Mouse (Mus musculus) right cerebral cortex, postnatal 36 days (tissue): ENCODE measurements around the gene Tmem45a.
"Not testable (repeated sequence)": the region's sequence is repeated elsewhere in the genome, so short reads cannot be mapped to it uniquely, and the experiment has no call there.

Experiments used
- DNase-seq, 2 experiments: peaks; one replicate each; pipeline ENCODE4 v3.0.0; 2022; ENCODE audit warnings: low spot score in 2 of 2, mixed read lengths in 1 of 2

Gene Tmem45a

DNA sequence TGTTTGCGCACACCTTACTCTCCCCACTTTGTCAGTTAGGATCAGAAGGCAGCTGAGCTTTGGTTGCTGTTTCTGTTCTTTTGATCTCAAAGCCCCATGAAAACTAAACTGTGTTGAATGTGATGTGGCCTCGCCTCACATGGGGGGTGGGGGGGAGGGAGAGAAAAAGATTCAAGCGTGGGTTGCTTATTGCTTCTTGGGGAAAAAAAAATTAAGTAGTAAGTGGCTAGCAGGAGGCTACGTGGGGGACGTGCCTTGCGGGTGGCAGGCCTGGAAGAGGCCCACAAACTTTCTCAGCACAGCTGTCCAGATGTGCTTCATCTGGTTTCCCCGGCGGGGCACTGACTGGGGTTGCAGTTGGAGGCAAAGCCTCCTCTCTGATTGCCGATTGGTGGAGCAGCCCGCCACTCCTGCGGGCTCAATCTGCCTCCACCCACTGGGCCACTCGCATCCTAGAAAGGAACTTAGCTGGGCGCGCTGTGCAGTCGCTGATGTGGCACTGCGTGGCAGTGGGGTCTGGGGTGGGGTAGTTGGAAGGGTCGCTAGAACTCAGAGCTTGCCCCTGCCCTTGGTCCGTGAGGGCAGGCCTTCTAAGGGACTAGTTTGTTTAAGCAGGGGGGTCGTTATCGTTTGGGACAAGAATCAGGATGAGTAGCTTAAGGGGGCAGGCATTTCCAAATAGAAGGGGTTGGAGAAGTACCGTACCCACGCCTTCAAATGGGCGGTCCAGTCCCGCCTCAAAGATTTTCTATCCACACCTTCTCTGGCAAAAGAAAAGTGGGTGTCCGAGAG is at the start of gene Tmem45a:
Gene Tmem45a (minus strand): TSS at position 343 of the 792 bp plus-strand sequence.
- peak; percentile 56 to 65 for DNase-seq

DNA sequence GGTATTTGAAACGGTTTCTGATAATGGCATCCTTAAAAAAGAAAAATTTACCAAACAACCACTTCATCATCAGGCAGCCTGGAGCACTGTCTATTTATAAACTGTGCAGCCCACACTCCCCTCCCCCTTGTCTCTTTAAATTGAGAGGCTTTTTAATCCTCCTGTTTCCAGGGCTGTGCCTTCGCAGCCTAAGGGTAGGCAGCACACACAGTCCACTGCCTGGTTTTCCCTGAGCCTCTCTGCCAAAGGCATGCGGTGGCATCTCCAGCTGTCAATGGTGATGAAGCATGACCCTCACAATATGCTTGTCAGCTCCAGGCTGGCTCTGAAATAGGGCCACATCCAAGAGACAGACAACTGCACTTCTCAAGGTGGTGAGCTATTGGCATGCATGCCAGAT is 42.1 kb upstream of the Tmem45a start, which contains the start of gene Lnp1:
Gene Lnp1 (minus strand): TSS at position 39 of the 400 bp plus-strand sequence.
- no peak for DNase-seq

DNA sequence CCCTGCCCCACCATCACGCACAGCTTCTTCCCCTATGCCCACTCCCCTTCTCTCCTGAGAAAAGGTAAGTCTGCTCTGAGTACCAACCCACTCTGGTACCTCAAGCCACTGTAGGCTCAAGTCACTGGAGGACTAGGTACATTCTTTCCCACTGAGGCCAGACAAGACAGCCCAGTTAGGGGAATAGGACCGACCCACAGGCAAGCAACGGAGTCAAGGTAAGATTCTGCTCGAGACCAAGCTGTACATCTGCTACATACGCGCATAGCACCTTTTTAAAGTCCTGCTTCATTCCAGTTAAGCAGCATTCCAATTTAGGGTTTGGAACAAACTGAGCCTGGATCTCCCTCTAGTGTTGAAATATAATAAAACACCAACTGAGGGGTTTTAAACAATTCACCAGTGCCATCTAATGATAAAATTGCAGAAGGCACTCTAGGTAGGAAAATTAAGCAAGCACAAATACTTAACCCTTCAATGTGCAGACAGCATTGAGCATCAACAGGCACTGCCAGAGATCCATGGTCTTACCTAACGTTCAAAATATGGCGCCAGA is 34.2 kb upstream of the Tmem45a start:
- DNase-seq: no peak

DNA sequence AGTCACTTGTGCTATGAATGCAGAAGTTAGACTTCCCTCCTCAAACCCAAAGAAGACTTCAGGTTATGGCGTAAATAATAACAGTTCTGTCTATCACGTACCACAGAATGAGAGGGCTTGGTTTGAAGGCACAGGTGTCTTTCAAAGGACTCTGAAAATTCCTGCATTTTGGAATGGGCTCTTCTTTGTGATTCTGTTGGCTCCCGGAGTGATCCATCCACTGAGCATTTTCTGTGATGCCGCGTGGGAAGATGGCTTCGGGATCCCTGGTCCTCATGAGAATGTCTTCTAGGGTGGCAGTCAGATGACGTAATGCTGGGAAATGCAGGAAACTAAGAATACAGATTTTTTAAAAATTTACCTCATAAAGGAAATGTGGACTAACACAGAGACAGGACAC is 31.3 kb upstream of the Tmem45a start:
- no peak for DNase-seq

DNA sequence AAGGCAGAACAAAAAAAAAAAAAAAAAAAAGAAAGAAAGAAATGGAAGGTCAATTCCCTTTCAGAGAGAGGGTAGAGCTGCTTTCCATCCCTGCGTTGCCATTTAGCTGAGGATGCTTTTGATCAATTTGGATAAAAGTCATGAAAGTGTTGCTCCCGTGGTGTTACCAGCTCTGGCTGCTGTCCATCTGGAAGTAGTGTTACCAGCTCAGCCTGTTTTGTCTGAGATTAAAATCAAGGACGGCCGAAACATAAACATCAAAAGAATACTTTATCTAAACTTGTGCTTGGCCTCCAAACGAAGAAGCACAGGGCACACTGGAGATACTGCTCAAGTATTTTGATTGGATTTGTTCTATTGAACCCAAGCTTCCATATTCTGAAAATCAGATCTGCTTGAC is 23.0 kb upstream of the Tmem45a start:
- DNase-seq: no peak

DNA sequence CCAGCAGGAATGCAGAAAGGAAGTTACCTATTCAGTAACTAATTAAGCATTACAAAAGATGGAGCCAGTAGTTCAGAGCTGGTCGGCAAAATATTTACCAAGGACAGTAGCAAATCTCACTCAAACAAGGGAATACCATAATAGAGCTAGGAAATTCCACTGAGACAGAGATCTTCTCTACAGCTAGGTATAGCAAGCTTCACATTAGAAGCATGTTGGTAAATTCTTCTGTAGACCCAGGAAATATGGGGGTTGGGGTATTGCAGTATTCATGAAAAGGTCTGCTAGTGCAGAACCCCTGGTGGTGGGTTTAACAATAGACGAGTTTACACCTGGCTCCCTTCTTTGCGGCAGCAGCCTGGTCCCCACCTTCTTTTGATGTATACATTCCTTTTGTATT is 16.2 kb upstream of the Tmem45a start:
- DNase-seq: not testable (repeated sequence)

DNA sequence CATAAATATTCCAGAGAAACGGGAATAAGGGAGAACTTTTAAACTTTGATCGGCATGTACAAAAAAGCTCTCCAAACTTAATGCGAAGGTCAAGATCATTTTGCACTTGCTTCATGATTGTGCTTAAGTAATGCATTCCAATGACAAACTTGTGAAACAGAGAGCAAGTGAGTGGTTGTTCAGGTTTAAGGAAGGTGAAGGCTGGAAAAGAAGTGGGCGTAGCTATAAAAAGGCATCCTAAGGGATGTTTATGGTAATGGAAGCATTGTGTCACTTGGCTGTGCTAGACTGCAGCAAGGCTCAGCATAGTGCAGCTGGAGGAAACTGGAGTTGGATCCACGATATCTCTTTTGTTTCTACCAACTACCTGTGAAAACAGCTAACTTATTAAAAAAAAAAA is 5.6 kb upstream of the Tmem45a start:
- no peak for DNase-seq

DNA sequence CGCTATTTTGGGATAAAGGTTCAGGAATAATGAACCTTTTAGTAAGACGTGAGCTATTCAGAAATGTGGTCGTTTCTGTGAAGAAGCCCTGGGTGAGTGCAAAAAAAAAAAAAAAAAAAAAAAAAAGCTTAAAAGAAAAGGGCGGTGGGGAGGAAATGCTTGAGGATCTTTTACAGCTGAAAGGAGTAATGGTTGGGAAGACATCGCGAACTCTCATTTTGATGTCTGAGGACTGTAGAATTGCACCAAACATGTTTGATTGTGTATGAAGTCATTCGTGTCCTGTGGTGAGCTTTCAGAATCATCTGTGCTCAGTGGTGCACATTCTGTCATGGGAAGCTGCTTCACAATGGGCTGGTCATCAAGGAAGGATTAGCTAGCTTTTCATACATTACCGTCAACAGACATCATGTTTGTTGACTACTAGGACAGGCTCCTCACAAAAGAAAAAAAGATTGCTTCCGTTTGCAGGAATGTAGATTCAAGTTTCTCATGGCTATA is 700 bp upstream of the Tmem45a start:
- no peak for DNase-seq

DNA sequence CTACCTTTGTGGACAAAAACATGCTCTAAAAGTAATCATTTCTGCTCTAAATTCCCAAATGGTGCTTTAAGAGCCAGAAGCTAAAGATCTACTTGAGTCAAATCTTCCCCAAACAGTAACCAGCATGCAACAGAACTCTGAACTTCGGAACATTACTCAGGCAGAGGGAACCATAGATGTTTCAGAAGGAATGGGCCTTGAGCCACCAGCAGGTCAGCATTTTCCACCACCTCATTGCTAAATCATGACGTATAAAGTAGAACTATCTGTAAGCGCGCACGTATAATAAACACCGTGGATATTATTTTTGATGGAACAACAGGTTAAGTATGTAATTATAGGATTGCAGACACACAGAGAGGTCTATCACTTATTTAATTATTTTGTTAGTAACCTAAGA is 1.2 kb downstream of the Tmem45a start:
- DNase-seq: no peak

DNA sequence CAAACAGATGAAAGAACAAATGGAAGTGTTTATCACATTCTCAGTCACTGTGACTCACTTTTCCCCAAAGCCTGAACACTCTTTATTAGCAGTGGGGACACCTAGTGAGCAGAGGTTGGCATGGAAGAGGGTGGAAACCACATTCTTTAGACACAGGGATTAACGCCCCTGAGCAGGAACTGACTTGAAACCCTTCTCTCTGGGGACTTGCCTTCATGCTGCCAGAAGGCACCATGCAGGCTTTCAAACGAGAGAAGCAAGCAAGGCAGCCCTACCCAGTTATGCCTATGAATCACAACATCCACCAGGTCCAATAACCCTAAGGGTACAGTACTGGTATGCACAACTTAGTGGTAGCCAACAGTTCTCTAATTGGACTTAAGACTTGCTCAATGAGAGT is 12.6 kb downstream of the Tmem45a start:
- DNase-seq: no peak

DNA sequence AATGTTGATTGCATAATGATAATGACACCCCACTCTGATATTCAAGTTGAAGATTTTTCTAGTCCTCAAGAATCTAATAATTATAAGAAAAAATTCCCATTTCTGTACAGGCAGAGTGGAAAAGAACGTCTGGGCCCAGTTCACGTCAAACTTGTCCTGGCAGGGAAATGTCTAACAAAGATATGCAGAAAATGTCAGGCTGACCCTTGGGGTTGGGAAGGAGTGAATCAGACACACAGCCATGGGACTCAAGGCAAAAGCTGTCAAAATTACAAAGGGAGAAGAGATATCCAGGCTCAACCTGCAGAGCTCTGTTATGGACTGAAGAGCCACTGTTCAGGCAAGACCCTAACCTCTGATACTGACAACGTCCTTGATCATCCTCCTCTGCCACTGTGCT is 15.5 kb downstream of the Tmem45a start:
- no peak for DNase-seq

DNA sequence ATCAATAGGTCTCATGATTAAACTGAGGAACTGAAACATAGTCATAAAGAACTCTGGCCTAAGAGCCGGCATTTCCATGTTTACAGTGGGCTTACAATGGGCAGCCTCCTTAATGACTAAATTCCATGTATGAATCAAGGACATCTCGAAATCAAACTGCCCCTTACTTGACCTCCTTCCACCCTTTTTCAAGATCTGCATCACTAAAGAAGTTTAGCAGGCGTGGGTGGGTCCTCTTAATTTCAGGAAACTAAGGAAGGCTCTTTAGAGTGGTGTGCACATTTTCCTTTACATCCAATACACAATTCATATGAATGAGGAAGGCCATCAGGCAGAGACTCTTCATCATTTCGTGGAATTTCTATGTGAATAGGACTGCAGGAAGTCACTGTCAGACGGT is 17.6 kb downstream of the Tmem45a start:
- DNase-seq: no peak

DNA sequence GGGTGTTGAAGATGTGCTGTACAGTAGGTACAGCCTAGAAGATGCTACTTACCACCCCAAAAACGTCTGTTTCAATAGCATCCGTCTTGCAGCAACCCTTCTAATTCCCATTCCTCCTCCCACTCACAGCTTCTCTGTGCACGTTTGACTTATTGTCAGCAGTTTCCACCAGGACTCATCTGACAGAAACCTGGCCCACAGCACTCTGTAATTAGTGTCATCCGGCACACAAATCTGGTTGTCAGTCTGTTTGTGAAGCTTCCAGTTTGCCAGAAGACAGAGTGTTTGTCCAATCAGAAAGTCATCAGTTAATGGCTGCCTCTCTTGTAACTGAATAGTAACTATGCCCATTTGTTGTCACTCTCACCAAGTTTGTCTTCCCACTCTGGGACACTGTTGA is 18.4 kb downstream of the Tmem45a start:
- no peak for DNase-seq

DNA sequence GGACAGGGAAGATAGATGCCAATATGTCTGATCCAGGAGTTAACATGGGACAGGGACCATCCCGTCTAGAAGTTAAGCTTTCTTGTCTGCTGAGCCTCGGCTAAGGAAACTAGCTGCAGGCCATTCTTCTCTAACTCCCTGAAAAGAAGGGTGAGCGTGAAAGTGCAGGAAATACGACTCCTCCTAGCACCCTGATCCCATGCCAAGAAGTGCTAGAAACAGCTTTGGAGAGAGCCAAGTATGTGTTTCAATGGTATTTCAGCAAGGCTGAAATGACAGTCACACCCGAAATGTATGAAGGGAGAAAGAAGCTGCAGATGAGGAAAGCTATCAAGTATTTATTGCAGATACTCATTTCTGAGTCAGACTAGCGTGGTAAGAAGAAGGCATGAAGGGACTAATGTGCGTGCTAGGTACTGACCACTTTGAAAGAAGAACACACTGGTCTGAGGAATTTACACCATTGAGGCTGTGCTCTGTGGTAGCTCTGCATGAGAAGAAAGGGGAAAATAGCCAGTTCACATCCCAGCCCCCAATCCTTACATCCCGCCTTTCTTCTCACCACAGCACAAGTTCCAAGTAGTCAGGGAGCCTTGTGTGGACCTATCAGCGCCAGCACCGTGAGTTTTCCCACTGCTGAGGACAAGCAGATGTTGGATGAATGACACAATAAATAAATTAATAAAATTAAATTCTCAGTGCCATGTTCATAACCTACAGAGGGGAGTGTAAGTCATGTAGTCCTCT is 33.0 kb downstream of the Tmem45a start:
- no peak for DNase-seq

DNA sequence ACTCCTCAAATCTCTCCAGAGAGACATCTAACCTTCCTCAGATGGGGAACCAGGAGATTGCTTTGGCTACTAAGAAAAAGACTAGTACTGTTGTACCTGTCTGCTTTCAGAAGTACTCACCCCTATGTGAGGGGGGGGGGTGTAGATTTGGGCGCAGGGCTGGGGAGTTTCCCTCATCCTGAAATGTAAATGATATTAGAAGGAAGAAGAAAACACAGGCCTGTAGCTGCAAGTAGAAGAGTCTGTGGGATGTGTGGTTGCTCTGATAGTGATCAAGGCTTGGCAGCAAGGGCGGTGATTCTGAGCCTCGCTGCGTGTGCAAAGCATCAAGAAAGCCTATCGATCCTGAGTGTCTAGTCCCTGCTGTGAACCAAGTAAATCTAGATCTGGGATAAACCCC is 43.0 kb downstream of the Tmem45a start:
- no peak for DNase-seq

DNA sequence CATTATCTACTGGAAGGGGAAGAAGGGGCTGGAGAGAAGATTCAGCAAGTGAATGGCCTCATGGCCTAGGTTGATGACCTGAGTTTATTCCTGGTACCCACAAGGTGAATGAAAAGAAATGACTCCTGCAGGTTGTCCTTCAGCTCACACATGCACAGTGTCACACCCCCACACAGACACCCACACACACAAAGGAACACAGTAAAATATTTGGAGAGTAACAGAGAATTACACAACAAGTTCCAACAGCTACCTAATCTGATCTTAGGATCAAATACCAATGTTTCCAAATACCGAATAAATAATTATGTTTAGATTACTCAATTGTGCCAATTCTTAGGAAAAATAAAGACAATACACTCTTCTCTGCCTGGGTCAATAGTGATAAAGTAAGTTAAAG is 52.7 kb downstream of the Tmem45a start:
- no peak for DNase-seq

DNA sequence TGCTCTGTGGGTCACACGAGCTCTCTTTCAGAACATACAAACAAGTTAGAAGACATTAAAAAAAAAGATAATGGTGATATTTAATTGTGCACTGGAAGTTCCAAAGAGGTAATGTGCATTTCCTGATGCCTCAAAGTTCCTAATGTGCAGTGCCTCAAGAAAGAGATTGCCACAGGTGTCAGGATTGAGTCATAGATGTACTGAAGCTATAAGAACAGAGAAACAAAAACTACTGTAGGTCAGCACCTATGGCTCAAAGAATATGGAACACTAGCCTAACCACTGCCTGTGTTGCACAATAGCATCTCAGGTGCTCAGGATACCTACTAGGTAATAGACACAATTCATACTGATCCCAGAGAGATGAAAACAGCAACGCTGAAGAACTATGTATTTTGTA is 54.0 kb downstream of the Tmem45a start:
- DNase-seq: no peak

DNA sequence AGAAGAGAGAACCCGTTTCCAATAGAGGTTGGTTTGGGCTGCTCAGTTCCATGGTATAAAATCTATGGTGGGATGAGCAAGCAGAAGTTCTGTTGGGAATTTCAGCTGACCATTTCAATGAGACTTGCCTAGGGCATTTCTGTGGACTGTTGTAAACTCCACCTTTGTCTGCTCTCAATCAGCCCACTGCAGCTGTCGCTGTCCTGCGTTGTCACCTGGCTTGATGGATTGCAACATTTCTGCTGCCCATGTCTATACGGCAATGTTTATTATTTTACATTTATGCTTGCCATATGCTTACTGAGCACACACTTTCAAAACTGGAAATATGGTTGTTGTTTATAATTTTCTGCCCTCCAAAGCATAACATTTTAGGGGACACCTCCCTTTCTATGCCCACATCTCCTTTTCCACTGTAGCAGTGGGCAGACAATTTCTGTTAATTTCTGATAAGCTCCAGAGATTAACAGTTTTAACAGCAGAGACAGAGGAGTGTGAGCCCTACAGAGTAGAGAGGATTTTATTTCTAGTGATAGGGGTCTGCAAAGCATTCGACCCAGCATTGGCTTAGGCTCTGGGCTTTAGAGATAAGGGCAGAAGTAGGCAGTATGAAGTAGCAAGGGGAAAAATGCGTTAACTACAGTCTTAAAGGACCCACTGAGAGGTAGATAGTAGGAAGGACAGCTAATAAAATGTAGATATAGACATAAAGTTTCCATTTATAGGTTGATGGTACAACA is 84.4 kb downstream of the Tmem45a start:
- DNase-seq: no peak

DNA sequence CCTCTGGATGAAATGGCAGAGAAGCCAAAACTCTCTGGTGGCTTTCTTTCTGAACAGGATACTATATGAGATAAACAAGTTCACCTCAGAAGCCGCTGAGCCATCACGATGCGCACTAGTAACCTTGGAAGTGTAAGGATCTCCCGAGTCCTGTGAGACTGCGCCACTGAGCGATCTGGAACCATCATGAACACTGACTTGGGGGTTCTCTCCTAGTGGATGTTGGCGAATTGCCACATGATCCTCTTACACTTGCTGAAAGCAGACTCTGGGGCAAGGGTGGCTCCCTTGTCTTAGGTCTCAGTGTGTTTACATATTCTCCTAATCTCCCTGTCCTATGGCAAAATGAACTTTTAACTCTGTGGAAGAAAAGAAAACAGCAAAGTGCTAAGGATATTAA is 85.0 kb downstream of the Tmem45a start:
- DNase-seq: no peak

DNA sequence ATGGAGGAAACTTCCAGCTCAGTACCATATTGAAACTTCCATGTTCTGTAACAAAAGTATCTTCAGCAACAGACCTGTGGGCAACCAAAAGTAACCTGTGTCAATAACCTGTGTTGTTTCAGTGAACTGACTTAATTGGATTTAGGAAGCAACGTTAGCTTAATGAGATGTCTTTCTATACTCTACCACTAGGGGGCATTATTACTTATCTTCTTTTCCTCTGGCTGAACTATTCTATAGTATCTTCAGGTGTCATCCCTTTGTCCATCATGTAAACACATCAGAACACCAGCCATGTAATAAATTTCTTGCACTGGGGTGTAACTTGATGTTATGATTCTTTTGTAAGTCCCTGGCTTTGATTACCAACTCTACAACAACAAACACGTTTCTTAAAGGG is 85.5 kb downstream of the Tmem45a start:
- no peak for DNase-seq

DNA sequence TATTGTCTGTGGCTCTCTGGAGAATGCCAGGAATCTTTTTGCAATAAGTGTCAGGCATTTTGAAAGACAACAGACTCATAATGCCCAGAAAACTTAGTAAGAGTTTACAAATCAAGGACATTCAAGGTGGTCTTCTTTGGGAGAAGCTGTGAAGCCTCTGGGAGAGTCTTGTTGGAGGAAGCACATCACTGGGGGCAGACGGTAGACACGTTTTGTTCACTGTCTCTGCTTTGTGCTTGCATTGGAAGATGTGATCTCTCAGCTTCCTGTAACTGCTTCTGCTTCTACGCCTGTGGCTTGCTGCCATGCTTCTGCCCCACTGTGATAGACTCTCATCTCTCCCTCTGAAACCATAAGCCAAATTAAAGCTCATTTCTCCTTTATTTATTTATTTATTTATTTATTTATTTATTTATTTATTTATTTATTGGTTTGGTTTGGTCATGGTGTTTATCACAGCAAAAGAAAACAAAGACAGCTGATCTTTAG is 86.4 kb downstream of the Tmem45a start:
- DNase-seq: no peak

DNA sequence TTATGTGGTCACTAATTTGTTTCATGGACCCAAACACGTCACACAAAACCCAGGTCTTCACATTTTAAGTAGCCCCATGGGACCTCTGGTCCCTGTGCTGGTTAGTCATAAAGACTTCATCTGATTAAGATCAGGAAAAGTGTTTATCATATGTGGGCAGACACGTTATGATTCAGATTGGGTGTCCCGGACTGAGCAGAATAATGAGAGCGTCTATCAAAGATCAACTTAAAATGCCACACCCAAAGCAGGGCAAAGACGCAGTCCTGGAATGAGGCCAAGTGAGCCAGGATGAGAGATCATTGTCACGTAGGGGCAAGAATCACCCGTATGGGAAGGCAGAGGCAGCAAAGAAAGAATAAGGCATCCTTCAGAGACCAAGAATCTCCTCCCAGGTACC is 87.1 kb downstream of the Tmem45a start:
- no peak for DNase-seq
